16 mouse cellular contexts compared by ENCODE assay signal in genomic region chr7:117567252-117567651, GRCm38 (mm10).
"Had no signal": no experiment of that assay in that cellular context is flagged by ENCODE, and none has a peak within 500 bp of the region (broad histone marks: within the 10 kb centered on the region; RNA-seq: fewer than 3 reads in every experiment).

No protein-coding gene starts in this region.

- H3K27ac ChIP-seq: kidney, postnatal 0 days; layer of hippocampus, adult 2 months; left cerebral cortex, adult 2 months; liver, embryonic 13.5 days; midbrain, embryonic 12.5 days had no signal

- DNase-seq: kidney, adult 2 months; layer of hippocampus, adult 9-11 months; layer of hippocampus, postnatal 36 days; liver, embryonic 13.5 days; lung, adult 2 months; lung, postnatal 14 days; lung, postnatal 4 days; right cerebral cortex, postnatal 25 days; thymus, adult 18-20 months; thymus, postnatal 4 days had no signal

- H3K27me3 ChIP-seq: liver, embryonic 13.5 days had no signal

- H3K36me3 ChIP-seq: liver, embryonic 13.5 days; midbrain, embryonic 12.5 days had no signal

- H3K9ac ChIP-seq: liver, embryonic 13.5 days; midbrain, embryonic 12.5 days had no signal

- H3K4me3 ChIP-seq: layer of hippocampus, adult 2 months; left cerebral cortex, adult 2 months; liver, embryonic 13.5 days; midbrain, embryonic 12.5 days; myocyte had no signal

- H3K4me1 ChIP-seq: liver, embryonic 13.5 days had no signal

- H3K4me2 ChIP-seq: liver, embryonic 13.5 days; midbrain, embryonic 12.5 days had no signal

- H3K9me3 ChIP-seq: liver, embryonic 13.5 days; midbrain, embryonic 12.5 days had no signal

- ATAC-seq: midbrain, embryonic 16.5 days had no signal
